Mouse (Mus musculus): ENCODE data around the gene Epas1.
A peak's percentile ranks its signal among the peaks of the same experiment; 100 is the strongest.

The Epas1 gene

DNA sequence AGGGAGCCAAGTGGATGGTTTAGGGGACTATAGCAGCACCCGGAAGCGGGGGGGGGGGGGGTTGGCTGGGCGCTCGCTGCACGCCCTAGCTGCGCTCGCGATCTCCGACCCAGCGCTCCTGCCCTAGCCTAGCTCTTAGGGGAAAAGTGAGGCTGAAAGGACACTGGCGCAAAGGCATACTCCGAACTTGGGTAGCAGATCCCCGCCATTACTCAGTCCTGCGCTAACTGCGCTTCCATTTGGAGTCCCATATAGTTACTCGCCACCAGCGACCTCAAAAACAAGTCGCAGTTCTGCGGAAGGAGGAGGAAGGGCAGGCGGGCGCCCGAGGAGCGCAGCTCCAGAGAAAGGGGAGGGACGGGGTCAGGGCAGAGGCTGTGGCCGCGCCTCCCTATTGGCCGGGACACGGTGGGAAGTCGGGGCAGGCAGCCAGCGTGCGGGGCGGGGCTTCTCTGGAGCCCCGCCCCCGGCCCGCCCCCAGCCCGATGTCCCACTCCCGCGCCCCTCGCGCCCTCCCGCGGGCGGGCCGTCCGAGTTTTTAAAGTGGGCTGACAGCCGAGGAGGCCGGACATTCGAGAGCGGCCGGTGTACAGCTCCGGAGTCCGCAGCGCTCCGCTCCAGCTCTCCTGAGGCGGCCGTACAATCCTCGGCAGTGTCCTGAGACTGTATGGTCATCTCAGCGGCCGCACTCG, at the start of gene Epas1:
TSS of gene Epas1 (plus strand) at position 571 of the 692 bp plus-strand sequence.
- peak; percentile 92 for DNase-seq (ENCODE audit: extremely low spot score, low spot score)

DNA sequence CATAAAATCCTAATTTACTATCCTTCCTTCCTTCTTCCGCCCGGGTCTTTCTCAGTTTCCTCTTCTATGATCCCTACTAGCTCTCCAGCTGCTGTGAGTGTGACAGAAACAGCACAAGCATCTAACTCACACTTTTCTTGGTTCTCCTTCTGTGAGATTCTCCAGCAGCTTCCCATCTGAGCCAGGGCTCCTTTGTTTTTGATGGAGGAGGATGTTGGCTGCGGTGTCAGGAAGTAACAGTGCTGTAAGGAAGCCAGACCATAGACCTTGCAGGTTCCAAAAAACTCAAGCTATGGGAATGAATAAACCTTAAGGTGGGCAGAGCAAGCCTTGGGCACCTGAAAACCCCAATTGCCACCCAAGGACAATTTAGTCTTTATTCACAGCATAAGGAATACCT, 48.3 kb upstream of the Epas1 start:
- DNase-seq (ENCODE audit: extremely low spot score, low spot score): no peak

DNA sequence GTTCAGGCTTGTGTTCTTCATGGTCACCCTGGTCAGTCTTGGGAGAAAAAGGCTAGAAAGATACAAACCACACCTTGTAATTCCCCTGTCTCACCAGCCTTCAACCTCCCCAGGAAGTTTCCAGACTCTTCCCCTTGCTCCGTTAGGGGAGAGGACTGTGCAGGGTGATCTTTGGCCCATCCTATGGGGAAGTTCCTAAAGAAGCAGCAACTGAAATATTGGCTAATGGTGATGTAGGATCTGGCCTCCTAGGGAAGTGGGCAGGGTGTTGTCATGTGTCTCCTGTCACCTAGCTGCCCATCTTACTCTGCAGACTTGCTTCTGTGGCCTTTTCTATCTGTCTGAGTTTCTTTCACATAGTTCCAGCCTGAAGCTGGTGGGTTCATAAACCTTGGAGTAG, 47.0 kb upstream of the Epas1 start:
- DNase-seq (ENCODE audit: extremely low spot score, low spot score): no peak

DNA sequence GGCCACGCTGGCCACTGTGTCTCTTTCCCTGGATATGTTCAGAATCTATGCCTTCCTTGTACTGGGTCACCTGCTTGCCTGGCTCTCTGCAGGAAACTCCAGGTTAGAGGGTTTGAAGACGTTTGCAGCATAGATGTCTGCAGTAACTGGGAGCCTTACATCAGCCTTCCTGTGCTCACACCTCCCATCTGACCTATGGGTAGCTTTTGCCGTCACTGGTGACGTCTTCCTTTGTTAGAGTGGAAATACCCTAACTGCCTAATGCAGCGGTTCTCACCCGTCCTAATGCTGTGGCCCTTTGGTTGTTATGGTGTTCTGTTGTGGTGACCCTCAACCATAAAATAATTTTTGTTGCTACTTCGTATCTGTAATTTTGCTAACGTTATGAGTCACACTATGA, 43.7 kb upstream of the Epas1 start:
- no peak for DNase-seq (ENCODE audit: extremely low spot score, low spot score)

DNA sequence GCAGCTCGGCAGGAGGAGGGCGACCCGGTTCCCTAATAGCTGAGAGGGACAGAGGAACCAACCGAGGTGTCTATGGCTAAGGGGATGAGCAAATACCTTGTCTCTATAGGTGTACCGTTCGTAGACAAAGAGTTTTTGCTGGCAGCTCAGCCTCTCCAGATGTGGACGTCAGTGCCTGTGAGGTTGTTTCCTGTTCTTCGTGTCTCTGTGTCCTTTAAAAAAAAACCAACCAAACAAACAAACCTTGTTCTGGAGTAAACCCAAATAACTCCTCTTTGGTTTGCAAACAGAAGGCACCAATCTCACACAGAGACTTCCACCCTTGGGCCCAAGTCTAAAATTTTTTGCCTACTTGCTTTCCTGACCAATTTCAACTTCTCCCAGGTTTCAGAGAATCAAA, 43.1 kb upstream of the Epas1 start:
- no peak for DNase-seq (ENCODE audit: extremely low spot score, low spot score)

DNA sequence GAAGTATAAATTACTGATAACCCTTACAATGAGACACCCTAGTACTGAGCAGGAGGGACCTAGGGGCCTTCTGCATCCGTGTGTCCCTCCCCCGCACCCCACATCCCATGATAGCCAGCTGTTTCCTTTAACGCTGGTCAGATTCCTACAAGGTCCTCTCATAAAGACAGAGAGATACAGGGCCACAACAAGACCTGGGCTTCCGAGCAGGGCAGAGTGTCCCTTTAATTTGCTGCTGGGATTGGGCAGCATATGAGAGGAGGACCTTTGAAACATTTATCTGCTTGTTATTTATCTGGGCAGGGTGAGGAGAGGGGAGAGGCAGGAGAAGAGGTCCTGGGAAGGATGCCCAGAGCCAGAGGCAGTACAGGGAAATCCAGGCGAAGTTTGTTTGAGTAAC, 41.6 kb upstream of the Epas1 start:
- no peak for DNase-seq (ENCODE audit: extremely low spot score, low spot score)

DNA sequence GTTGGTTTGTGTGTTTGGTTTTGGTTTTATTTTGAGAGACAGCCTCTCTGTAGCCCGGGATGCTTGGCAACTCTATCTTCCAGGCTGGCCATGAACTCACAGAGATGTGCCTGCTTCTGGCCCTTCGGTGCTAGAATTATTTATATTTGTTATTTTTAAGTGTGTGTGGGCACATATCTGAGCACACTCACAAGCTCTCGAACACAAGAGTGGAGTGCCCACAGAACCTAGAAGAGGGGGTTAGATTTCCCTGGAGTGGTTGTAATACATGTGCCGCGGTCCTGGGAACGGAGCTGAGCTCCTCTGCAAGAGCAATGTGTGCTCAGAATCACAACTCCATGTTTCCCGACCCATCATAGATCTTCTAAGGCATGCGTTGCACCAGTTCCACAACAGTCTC, 40.9 kb upstream of the Epas1 start:
- DNase-seq (ENCODE audit: extremely low spot score, low spot score): no peak

DNA sequence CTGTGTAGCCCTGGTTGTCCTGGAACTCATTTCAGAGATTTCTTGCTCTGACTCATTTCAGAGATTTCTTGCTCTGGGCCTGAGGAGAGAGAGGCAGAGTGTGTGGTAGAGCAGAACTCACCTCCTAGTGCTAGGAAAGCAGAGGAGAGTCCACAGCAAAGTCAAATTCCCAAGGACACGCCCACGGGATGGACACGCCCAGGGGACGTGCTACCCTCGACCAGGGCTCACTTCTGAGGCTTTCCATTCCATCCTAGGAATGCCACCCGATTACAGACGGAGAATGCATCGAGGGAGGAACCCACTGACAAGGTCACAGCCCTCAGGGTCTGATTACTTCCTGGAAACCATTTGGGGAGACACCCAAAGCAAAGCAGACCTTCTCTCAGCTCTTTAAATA, 39.9 kb upstream of the Epas1 start:
- DNase-seq (ENCODE audit: extremely low spot score, low spot score): no peak

DNA sequence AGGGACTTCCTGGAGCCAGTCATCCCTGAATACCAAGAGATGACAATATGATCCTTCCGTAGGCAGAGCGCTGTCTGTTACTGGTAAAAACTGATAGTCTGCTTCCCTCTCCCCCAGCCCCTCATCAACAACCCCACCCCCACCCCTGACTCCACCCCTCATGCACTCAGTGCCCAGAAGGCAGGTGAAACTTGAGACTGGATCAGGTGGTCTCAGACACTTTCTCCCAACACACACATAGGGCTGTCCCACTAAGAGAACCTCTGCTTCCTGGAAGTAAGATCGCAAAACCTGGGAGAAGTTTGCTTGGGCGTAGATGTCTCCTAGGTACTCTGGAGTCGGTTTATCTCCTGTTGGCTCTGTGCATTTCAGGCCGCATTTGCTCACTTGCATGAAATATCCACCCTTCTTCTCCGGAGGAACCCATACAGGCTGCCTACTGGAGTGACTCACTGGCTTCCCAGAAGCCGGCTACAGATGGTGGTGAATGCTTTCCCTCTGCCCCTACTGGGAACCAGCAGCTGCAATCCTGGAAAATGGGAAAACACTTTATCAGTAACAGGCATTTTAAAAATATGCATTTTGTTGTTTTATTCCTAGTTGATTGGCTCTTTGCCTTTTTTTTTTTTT, 28.6 kb upstream of the Epas1 start:
- DNase-seq (ENCODE audit: extremely low spot score, low spot score): no peak

DNA sequence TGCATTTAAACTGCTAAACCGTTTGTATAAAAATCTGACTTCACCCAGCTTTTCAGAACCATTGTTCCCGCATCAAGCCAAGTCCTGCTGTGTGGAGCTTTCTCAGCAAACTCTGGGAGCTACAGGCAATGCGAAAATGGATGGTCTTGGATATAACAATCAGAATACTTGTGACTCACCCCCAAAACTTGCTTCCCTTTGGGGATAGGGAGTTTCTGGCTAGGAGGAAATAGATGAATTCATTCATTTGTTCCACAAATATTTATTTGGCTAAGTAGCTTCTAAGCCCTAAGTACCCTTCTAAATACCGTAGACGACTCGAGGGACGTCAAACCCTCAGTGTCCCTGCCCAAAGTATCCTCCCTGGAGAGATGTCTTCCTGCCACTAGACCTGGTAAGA, 27.0 kb upstream of the Epas1 start:
- DNase-seq (ENCODE audit: extremely low spot score, low spot score): no peak

DNA sequence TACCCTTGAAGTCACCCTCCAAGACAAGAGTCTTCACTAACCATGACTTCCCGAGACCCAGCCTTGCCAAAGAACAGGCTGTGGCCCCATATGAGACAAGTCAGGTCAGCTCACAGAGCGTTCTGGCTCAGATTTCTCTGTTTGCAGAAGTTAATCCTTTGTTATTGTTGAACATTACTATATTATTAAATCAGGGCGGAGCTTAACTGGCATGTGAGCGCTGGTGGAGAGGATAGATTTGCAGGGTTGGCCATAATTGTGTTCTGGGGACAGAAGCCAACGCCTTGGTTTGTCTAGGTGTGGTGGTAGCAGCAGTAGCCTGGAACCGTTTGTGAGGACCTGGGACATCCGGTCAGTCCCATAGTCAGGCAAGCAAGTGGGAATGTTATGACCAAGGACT, 26.5 kb upstream of the Epas1 start:
- DNase-seq (ENCODE audit: extremely low spot score, low spot score): no peak

DNA sequence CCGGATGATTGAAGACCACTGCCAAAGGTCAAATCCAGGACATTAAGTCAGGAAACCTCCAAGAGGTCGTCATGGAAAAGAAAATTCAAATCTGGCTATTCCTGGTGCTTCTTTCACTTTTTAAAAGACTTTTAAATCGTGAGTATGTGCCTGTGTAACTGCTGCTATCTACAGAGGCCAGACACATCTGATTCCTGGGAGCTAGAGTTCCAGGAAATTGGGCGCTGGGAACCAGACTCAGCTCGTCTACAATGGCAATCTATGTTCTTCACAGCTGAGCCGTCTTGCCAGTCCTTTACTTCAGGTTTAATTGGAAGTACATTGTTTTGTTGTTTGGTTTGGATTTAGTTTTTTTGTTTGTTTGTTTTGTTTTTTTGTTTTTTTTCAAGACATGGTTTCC, 22.2 kb upstream of the Epas1 start:
- no peak for DNase-seq (ENCODE audit: extremely low spot score, low spot score)

DNA sequence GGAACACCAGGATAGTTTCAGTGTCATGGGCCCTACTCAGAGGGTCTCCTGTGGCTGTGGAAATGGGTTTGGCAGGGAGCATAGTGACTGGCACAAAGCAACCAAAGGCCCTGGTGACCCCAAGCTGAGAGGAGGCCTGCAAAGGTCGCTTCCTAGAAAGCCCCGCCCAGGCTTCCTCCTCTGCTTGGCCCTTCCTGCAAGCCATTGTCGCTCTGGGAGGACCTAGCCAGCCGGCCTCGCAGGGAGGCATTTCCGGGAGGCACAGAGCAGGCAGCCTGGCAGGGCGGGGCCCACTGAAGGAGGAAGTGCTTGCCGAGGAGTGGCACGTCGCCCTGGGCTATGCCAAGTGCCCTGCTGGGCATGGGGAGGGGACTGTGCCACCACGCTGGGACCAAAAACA, 21.5 kb upstream of the Epas1 start:
- DNase-seq (ENCODE audit: extremely low spot score, low spot score): peak; percentile 42

DNA sequence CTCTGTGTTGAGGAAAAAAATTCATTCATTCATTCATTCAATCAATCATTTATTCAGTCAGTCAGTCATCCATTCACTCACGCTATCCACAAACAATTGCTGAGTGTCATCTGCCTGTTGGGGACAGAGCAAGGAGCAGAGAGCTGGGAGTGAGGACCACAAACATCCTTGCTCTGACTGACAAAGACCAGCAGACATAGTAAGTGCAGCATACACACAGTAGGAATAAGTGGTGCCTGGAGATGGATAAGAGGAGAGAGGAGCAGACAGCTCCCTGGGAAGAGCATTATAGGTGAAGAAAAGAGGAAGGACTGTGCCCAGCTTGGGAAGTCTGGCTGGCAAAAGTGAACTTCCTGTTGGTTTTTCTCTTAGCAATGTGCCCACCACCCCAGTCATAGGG, 21.0 kb upstream of the Epas1 start:
- DNase-seq (ENCODE audit: extremely low spot score, low spot score): no peak

DNA sequence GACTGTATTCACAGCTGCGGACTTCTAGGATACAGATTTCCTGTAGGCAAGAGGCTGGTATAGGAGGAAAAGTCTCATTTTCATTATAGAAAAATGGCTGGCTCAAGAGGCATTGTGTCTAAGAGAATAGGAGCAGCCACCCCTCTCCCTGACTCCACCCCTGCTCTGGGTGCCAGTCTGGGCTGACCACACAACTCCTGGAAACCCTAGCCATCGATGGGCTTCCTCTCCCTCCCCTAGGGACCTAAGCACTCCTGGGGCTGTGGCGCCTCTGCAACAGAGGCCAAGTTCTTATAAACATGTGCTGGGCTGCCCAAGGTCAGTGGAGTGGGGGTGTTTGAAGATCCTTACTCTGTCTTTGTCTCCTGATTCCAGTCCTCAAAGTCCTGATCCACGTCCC, 19.9 kb upstream of the Epas1 start:
- no peak for DNase-seq (ENCODE audit: extremely low spot score, low spot score)

DNA sequence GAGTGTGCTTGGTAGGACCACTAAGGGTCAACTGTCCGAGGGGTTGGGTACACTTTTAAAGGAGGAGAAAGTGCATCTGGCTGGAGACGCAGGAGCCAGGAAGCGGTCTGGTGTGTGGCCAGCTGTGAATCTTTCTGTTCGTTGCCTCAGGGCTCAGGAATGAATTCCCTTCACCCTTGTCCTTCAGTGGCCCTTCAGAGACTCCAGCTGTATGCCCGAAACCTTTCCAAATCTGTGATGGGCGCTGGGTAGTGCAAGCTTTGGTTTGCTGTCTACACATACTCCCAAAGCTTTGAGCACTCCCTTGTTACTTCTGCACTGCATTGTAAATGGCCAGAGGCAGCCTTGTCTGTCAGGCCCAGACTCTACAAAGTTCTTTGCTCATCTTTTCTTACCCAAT, 15.0 kb upstream of the Epas1 start:
- DNase-seq (ENCODE audit: extremely low spot score, low spot score): no peak

DNA sequence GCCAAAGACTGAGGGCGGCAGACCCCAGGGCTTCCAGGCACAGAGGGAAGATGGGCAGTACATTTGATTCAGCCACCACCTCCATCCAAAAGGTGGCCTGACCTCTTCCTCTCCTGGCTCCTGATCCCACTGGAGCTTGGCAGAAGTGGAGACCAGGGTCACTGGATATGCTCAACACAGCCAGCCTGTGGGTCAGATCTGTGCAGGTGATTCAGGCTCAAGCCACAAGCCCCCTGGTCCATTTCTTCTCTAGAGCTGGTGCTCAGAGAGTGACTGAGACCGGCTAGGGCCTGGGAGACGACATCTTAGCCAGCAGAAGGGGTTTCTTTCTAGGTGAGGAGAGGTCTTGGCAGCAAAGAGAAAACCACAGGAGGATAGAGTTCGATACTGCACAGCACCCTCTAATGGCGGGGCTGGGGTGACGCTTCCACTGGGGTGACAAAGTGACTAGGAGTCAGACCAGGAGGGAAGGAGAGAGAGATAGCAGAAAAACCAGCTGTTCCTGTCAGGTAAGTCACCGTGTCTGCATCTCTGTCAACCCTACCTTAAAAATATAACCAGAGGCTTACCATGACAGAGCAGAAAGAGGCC, 10.1 kb upstream of the Epas1 start:
- no peak for DNase-seq (ENCODE audit: extremely low spot score, low spot score)

DNA sequence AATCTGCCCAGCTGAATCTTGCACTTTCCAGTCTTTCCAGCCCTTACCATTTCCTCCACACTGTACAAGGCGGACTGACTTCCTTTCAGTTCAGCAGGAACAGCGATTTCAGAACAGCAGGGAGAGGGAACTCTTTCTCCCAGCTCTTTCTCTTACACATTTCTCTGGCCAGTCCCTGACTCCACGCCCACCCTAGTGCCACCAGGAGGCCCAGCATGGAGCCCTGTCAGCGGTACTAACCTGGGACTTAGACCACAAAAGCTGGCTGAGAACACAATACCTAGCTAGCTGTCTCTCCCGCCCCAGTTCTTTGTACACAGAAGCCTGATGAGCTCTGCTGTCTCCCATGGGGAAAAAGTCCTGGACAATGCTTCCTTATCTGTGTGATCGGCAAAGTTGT, 8.6 kb upstream of the Epas1 start:
- no peak for DNase-seq (ENCODE audit: extremely low spot score, low spot score)

DNA sequence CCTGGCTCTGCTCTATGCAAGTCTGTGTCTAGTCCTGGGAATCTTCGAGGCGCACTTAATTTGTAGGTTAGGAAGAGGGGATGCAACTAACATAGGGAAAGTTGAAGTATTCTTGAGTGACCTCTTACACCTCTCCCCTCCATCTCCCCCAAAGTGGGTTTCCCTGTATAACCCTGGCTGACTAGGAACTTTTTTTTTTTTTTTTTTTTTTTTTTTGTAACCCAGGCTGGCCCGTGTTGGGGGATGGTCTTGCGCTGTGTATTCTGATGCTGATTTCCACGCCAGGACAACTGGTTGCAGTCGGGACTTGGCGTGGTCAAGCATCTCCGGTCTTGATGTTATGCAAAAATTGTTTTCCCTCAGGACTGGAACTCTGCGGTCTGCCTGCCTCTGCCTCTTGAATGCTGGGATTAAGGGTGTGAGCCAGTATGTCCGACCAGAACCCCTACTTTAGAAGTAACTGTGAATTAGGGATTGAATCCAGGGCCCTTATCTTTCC, 2.1 kb upstream of the Epas1 start:
- no peak for DNase-seq (ENCODE audit: extremely low spot score, low spot score)

DNA sequence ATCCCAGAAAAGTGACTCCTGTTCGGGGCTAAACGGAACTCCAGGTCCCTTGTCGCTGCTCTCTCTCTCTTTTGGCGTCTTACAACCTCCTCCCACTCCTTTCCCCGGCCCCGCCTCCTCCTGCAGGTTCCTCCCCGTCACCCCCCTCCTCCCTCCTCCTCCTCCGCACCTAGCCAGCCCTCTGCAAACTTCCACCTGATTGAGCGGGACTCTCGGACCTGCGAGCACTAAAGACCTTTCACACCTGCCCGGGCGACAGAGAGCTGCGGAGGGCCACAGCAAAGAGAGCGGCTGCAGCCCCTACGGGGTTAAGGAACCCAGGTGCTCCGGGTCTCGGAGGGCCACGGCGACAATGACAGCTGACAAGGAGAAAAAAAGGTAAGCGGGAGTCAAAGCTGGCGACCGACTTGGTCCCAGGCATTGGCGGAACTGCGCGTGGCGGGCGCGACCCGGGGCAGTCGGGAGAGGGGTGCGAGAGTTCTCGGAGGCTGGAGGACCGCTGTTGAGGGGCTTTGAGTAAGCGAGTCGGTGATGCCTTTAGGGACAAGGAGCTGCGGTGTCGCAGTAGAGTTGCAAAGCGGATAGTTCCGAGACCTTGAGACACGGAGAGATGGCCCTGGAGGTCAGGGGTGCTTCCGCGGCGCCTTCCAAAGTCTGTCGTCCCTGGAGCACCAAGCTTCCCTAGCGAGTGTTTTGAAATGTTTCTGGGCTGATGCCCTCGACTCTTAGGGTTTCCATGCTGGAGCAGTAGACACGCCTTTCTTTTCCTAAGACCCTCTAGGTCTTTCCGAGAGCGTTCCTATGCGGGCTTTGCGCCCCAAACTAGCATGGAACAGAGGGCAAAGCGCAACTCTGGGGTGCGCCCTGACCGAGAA, 668 bp downstream of the Epas1 start:
- peak; percentile 65 for DNase-seq (ENCODE audit: extremely low spot score, low spot score)

DNA sequence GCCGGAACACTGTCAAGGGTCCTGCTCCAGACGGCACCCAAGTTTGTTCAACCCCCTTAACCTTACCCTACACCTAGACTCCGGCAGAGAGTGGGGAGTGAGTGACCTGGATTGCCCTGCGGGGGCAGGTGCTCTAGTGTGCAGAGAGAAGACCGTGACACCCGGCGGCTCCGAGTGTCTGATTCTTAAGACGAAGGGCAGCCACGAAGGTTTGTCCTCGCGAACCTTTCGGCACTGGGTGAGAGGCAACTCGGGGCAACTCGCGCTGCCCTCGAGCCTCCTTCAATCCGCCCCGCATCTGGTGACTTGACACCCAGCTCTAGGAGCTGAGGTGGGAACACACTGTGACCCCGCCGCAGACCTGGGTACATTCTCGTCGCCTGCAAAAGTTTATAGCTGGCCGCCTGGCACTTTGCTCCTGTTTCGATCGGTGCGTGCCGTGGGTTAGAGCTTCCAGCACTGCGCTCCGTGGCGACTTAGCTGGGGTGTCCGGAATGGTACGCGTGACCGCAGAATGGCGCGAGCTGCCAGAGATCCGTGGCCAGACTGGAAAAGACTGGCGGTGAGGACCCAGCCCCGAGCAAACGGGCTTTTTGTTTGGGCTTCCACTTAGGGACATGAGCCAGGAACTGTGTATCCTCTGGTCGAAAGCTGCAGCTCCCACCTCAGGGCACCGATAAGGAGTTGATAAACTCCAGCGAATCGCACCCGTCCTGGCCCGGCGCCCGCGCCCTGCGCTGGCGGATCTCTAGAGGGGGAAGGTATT, 1.5 kb downstream of the Epas1 start:
- DNase-seq (ENCODE audit: extremely low spot score, low spot score): peak; percentile 62
